Mouse (Mus musculus): ENCODE measurements around the gene Cobll1.

- TF ChIP-seq CTCF (IDR thresholded peaks at IDR 0.05; ENCODE audit: borderline replicate concordance, extremely low read depth, insufficient read depth, insufficient read length) (no peak), POLR2A (IDR thresholded peaks at IDR 0.05; ENCODE audit: borderline replicate concordance, extremely low read depth, insufficient read depth, insufficient read length, poor library complexity, severe bottlenecking) (no peak)
Observed at GRCm38 (mm10) chr2:65249575-65249974, 10.4 kb upstream of the Cobll1 start.
